Mouse (Mus musculus): ENCODE measurements at regions not wholly inside any gene's neighbourhood (a gene's known extent, or its start where the extent isn't known, plus 50 kb on each side); places are given as distances from the start of the nearest gene placed in this dataset.

- TF ChIP-seq POLR2A (IDR thresholded peaks at IDR 0.05; ENCODE audit: insufficient read length, low read depth) (no peak), POLR2AphosphoS2 (IDR thresholded peaks at IDR 0.05; ENCODE audit: insufficient read length, low read depth) (no peak), MYOD1 (IDR thresholded peaks at IDR 0.05; ENCODE audit: control insufficient read depth in 1 of 3, insufficient read length in 2 of 3, low read depth in 2 of 3) (no peak), TCF12 (IDR thresholded peaks at IDR 0.05; ENCODE audit: insufficient read depth, poor library complexity, severe bottlenecking) (no peak), MAX (IDR thresholded peaks at IDR 0.05; ENCODE audit: low read depth) (no peak)
These were observed 180.7 kb upstream of the Camk1g start for GRCm38 (mm10) chr1:193550761-193551160.

Data from myocyte (in vitro differentiated cells).